Mouse (Mus musculus): ENCODE measurements at regions not wholly inside any gene's neighbourhood (a gene's known extent, or its start where the extent isn't known, plus 50 kb on each side); places are given as distances from the start of the nearest gene placed in this dataset.
A peak's percentile ranks its signal among the peaks of the same experiment; 100 is the strongest.

DNA sequence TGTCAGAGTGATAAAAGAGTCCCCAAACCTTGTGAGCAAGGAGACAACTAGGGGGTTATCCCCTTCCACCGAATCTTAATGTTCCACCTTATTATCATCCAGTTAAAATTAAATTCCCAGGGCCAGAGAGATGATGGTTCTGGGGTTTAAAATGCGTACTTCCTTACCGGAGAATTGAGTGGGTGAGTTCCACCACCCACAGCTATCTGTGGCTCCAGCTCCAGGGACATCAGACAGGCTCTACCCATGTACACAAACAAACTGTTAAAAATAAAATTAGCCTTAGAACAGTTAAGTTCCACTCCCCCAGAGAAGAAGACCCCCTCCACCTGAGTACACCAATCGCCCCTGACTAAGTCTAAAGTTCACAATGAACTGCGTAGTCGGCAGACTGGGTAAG, 52.0 kb upstream of the Mgat5 start:
- DNase-seq: no peak

DNA sequence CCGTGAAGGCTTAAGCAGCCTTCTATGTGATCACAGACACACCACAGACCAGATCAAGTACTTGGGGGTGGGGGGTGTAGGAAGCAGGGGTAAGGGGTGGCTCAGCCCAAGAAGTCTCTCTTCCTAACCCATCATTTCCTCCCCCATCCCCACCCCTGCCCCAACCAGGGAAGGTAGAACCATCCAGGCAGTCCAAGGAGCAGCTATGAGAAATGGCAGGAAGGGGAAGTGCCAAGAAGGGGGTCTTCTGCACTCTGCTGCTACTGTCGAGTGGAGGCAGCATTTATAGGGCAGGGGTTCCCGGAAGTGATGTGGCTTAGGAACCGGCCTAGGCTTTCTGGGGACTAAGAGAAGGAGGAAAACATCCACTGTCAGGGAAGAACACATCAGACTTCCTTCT, 69.3 kb upstream of the Mgat5 start:
- no peak for DNase-seq

DNA sequence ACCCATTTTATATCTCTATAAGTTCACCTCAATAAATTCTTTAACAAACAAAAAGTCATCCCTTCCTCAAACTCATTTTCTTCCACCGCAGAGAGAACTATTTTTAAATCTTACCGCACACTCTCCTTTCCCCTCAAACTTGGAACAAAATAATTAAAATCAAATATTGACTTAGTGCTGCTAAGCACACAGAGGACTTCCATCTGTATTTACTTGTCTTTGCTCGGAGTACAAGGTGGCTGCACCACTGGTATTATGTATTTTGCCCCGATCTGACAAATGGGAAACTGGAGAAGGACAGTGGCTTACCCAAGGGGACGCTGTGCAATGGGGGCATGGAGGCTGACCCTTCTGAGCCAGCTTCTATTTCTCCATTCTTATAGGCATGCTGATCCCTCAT, 72.9 kb upstream of the Mgat5 start:
- no peak for DNase-seq

DNA sequence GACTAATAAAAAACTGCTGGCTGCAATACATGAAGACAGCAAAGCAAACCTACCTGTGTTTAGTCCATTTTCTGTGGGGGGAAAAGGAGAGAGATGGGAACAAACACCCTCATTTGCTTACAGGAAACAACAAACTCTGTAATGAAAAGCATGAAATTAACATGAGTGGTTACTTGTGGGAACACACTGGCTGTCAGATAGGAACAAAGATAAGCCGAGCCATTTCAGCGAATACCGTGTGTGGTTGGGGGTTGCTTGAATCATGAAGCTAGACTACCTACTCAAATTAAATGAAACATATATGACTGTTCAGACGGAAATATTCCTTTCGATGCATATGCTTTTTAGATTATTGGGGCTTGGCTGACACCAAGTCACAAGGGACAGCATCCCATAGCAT, 80.0 kb upstream of the Mgat5 start:
- DNase-seq: no peak

DNA sequence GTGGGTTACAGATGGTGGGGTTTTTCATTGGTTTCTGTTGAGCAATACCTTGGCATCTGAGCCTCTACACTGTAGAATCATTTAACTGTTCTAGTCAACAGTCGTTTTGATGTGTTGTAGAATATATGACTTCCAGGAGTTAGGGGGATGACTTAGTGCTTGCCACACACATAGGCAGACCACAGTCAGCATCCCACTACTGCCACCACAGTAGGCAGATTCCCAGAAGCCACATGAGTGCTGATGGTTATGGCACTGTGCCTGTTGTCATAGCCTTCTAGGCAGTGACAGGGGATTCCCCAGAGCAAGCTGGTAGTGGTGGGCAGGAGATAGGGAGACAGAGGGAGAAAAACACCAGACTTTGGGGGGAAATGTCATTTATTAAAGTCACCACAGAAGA, 86.8 kb upstream of the Mgat5 start:
- no peak for DNase-seq

DNA sequence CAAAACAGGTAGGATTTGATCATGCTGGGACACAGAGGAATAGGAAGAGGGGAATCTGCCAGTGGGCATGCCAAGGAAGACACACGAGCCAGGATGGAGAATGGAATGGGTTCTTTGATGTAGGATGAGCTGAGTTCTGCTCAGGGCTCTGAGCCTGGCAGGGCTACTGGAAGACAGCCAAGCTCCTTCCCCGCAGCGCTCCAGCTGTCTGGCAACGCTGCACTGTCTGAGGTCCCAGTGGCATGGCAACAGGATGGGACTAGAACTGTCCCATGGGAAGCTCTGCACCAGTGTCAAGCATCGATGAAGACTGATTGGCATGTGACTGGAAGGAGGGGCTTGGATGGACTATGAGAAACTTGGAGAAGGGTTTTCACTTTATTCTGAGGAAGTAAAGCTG, 97.3 kb upstream of the Mgat5 start:
- no peak for DNase-seq

DNA sequence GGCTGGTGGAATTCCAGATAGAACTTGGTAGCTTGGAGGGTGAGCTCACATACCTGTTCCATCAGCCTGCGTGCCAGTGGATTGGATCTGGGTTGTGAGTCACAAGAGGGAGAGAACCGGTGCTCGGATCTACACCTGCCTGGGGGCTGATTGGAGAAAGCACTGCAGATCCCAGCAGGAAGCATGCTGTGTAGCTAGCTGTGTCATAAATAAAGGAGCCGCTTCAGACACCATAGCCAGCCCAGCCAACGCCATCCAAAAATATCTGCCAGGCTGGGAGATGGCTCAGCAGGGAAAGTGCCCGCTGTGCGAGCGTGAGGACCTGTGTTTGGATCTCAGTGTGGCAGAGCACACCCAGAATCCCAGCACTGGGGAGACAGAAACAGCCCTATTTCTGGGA, 99.0 kb upstream of the Mgat5 start:
- DNase-seq: no peak

DNA sequence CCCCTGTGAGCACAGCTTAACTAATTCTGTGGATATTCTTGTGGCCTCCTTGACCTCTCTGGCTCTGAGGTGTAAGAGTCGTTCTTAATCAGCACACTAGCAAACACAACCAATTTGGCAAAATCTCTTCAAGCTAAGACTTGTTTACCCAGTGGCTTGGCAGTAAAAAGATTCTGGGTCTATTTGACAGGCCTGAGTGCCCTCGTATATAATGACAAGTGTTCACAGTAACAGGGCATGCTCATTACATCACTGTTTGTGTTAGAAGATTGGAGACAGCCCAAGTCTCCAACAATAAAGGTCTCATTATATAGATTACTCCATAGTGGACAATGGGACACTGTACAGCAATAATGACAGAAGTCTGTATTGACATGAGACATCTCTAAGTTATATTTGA, 101.2 kb upstream of the Mgat5 start:
- no peak for DNase-seq

DNA sequence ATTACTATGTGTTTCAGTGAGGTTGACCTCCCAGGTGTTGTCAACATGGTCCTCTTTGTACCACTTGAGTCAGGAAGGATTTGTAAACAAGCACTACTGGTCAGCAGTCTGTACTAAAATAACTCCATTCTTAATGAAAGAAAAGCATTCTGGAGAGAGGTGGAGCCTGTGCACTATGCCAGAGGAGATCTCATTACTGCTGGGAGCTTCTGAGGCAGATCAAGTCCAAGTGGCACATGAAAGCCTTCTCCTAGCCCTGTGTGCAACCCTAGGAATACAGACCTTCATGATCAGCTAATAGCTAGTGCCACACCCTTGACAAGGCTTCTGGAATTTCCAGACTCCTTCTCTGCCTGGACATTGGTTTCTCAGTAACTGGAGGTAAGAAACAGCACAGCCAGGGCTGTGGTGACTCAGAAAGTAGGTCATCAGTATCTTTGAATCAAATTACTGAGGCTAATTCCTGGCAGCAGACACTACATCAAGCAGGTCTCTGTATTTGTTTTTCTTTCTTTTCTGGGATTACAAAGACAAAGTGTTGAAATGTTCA, 105.9 kb upstream of the Mgat5 start:
- no peak for DNase-seq

DNA sequence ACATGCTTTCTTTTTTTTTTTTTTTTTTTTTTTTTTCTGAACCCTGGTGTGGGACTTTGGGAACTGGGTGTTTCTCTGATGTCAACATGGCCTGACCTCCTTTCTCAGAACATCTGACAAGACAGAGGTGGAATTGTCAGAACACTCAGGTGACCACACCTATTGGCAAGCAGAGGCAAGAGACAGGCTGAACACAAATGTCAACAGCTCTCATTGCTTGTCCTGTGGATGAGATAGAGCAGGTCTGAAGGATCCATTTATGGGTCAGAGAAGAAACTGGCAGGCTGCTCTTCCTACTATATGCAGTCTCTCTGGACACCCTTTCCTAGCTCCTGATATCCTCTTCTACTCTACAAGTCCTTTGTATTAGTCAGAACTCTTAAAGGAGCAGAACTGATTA, 117.2 kb upstream of the Mgat5 start:
- DNase-seq: no peak

DNA sequence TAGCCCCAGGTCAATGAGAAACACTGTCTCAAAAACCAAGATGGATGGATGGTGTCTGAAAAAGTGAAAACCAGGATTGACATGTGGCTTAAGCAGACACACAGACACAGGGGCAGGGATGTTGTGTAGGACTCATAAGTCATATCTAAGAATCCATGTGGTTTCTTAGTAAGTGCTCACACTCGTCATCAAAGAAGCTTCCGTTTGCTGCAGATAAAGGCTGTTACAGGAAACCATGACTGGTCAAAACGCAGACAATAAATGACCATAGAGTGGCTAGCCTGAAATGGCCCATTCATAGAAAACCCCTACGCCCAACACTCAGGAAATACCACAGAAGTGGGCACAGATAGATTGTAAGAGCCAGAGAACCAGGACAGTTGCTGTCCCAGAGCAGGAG, 118.8 kb upstream of the Mgat5 start:
- no peak for DNase-seq

DNA sequence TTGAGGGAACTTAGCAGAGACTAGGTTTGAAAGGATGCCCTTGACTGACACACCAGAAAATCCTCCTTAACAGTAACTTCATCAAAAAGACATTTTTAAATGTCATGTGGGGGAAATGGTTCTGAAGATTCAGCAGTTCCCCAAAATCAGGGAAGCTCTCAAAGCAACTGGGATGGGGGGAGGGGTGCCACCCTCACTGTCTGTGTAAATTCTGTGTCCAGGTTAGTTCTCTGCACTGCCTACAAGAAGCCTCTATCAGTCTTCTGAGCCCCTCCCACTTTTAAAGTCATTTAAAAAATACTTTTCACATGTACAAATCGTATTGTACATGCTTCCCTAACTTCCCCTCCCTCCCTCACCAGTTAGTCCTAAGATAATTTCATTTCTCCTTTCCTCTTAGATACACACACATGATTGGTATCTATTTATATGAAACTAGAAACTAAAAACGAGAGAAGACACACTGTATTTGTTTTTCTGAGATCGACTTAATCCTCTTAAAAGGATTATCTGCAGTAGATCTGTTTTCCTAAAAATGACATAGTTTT, 121.0 kb upstream of the Mgat5 start:
- DNase-seq: no peak

DNA sequence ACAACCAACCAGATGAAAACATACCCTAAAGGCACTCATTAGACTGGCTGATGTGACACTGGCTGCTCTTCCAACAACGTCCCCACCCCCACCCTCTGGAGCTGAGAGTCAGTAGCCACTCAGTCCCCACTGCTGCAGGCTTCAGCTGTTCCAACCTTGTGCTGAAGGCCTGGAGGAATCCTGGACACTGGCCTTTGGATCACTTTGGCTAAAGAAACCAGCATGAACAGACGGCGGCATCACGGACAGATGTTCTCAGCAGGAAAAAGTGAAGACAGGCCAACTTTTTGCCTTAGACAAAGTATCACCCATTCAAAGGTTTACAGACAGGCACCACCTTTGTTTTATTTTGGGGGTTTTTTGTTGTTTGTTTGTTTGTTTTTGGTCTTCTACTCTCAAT, 125.8 kb upstream of the Mgat5 start:
- DNase-seq: no peak

DNA sequence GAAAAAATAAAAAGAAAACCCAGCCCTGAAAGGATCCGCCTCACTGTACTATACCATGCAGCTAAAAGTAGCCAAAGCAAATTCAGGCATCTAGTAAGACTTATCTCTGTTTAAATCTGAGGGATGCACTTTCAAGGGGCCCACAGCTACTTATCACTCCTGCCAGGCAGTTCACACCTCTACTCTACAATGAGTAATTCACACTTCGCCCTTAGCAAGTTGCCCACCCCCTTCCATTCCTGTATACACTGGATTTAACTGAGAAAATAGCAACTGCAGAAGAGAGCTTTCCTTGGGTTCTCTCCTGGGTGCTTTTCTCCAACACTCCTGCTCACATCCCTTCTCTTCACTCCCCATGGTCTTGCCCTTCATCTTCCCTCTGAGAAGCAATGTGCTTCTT, 142.4 kb upstream of the Mgat5 start:
- no peak for DNase-seq

DNA sequence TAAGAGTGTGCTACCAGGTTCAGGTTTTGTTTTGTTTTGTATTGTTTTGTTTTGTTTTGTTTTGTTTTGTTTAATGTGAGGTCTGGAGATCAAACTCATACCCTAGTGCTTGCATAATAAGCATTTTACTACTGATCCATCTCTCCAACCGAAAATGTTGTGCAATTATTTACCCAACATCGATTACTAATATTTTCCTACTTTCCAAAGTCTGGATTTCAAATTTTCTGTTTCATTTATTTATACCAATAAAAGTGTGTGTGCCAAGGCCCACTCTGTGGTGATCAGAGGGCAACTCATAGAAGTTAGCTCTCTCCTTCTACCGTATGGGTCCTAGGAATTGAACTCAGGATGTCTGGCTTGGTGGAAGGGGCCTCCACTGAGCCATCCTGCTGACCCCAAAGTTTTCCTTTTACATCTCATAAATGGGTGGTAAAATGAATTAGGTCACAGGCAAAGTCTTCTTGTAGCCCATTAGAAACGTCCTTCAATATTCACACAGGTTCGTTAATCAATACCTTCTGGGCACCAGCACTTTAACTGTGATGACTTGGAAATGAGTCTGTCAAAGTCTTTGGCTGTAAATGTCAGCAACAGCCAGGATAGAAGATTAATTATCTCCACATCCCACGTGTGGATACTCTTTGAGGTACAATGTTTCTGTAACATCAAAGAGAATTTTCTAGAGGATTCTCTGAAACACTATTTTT, 158.9 kb upstream of the Mgat5 start:
- DNase-seq: no peak

DNA sequence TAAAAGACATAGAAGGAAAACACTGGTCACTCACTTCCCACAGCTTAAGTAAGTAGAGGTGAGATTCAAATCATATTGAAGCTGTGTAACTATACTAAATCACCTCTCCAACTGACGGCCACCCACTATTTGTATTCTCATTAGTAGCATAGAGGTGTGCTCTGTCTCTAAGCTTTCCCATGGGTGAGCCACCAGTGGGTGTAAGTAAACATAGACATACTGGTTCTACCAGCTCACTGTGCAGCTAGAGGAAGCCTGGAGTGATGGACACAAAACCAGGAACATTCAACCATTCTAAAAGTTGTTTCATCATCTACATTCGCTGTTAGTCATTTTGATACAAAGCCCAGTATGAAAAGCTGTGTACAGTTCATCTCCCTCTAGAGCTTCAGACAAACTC, 170.1 kb upstream of the Mgat5 start:
- DNase-seq: no peak

DNA sequence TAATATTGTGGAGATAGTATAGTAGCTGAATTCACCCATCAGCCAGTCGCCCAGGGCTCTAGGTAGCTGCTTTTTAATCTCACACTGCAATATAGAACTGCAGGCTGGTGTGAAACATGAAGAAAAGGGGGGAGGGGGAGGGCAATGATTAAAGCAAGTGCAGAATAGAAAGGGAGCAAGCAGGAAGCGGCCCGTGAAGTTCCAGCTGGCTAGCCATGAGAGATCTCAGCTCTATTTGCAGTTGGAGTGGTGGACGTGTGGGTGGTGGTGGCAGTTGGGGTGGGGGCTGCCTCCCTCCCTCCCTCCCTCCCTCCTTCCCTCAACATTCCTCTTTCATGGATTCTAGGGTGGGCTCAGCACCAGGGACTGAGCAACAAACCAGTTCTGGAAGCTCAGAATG, 173.3 kb upstream of the Mgat5 start:
- peak; percentile 25 for DNase-seq

DNA sequence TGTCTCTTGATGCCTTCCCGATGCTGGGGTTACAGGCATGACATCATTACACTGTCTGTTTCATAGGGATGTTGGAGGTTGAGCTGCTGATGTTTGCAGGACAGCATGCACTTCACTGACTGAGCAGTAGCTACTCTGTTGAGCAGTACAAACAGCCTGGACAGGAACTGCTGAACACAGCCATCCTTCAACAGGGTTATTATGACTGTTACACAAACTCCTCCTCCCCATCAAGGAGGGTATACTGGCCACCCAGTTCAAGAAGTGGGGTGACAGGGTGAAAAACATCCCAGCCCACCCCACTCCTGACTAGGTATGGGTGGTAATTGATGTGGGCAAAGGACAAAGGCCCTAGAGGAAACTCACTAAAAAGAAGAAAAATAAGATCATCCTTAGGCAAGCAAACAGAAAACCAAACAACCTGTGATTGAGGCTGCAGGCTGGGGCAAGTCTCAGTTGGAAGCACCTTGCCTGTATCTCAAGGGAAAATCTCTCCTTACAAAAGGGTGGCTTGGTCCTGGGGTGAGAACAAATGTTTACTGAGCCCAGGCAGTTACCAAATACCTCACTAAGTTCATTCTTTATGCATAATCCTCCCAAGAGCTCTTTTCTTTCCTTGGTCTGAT, 175.8 kb upstream of the Mgat5 start:
- no peak for DNase-seq

DNA sequence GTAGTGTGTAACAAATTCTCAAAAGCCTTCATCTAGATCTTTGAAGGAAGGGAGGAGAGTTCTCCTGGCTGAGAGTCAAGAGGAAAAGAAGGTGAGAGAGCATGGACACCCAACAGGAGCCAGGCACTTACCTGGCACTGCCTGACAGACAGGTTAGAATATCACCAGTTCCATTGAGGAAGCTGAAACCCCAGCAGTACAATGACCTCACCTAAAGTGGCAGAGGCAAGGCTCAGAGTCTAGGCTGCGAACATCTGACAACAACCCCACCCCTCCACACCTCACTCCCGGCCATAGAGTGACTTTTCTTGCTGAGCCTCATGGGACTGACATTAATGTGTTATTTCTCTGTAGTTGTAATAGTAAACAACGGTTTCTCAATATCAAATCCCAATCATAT, 181.7 kb upstream of the Mgat5 start:
- no peak for DNase-seq

DNA sequence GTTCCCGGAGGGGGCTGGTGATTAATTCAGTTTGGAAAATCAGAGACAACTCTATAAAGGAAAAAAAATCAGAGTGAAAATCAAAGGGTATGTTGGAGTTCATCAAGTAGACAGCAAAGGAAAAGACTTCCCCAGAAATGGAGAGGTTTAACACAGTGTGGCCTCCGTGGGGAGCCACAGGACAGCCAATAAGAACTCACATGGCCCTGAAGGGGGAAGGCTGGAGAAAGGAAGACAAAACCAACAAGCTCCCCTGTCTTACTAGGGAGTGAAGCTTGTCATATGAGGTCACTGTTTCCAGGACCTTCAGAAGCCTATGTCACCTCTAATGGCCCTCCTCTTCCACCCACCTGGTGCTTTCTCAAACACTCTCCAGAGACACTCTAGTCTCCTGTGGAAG, 187.1 kb upstream of the Nckap5 start:
- DNase-seq: peak; percentile 36

DNA sequence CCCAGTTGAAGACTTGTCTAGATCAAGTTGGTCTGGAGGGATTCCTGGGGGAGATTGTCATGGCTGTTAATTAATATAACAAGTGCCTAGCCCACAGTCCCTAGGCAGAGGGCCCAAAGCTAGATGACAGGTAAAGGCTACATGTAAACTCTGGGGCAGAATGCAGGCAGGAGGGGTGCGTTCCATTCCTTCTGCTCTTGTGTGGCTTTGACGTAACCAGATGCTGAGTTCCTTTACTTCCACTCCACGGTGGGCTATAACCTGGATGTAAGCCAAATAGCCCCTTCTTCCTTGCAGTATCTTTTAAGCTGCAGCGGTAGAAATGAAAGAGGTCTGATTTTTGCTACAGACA, 185.3 kb upstream of the Nckap5 start:
- no peak for DNase-seq

DNA sequence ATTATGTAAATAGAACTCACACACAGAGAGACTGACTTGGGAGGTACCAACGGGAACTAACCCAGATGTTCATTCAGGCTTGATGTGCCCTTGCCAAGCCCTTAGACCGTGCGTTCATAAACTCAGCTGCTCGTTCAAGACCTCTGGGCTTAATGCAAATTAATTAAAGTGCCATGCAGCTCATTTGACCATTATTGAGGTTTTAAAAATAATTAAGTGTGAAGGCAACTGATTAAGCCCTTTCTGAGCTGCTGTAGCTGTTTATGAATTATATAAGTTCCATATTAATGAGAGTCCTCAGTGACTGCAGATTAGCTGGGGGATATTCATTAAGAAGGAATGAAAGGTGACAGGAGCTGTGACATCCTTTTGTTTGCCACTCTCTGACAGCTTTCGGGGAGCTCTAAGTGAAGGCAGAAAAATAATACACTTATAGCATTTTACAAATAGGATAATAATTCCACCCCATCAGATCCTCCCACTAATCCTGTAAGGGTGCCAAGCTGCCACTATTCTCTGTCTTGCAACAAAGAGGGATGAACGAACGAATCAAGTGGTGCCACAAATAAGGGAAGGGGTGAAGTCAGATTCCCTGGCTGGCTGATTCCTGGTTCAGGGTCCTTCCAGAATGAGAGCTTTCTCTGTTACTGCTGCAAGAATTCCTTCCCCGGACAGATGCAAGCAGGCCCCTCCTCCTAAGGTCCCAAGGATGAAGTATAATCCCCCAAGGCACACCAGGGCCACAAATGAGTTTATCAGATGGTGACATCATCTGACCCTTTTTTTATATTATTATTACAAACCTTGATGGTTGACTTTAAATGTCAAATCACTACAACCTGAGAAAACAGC, 184.7 kb upstream of the Nckap5 start:
- peak; percentile 81 for DNase-seq

DNA sequence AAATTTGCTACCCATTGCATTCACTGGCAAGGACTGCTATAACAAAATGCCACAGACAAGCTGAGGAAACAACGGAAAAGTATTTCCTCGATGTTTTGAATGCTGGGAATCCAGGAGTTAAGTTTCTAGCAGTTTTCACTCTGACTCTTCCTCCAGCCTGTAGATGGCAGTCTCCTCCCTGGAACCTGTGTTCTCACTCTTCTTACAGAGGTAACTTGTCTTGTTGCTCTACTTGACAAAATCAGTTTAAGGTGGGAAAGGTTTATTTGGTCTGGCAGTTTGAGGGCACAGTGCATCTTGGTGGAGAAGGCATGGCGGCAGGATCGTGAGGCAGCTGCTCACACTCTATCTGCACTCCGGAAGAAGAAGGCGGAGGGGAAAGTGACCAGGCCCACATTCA, 181.3 kb upstream of the Nckap5 start:
- DNase-seq: peak; percentile 54

DNA sequence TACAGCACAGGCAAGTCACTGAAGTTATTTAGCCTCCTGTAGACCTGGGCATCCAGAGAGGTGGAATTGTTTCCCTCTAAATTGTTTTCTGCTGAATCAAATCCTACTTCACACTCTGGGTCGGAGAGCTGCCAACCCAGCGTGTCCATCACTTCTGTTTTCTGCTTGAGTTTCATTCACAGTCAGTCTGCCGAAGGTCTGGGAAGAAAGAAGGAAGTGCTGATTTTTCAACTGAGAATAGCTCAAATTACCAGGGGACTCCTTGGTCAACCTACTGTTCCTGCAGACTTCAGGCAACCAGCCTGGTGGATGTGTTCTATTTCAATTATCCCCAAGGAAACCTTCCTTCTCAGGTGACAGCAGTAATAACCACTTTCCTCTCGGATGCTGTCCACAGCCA, 179.1 kb upstream of the Nckap5 start:
- no peak for DNase-seq

All from kidney, adult 9 months (tissue).